Mouse (Mus musculus) lung, adult 2 months (tissue): ENCODE results near the gene Madd.

ENCODE experiments used
- CTCF ChIP-seq: fragments of 200-500 bp; IDR thresholded peaks from 2 replicates; pipeline ENCODE4 v1.5.1; 2011; ENCODE audit warnings: mild to moderate bottlenecking, low read length, control low read depth; ENCODE audit not compliant: insufficient read depth
- POLR2A ChIP-seq: fragments of 200-500 bp; IDR thresholded peaks from 2 replicates; pipeline ENCODE4 v1.6.1; 2011; ENCODE audit warnings: low read depth, mild to moderate bottlenecking, control low read depth, low read length, borderline replicate concordance; ENCODE audit errors: extremely low read depth

- TF ChIP-seq CTCF (no peak), POLR2A (no peak)
These were observed 64.1 kb downstream of the Madd start for GRCm38 (mm10) chr2:91119551-91119950.
